In the genomic region with DNA sequence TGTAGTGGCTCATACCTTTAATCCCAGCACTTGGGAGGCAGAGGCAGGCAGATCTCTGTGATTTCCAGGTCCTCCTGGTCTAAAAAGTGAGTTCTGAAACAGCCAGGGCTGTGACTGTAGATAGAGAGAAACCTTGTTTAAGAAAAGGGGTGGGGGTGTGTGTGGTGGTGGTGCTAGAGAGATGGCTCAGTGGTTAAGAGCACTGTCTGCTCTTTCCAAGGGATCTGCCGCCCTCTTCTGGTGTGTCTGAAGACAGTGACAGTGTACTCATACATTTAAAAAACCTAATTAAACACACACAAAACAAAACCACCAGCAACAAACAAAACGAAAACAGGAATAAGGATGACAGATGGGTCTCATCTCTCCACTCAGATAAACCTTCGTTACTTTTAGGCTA, we compare ENCODE assay signal across 24 mouse cellular contexts. TPM values are rescaled to one million over a fixed set of nuclear protein-coding genes. Genes with fewer than 3 reads are reported as not detected.
DNase-seq lines count a peak whose midpoint lies in the region; ATAC-seq and TF ChIP-seq lines count a peak whose summit lies in the region.
"Had no signal": no experiment of that assay in that cellular context is flagged by ENCODE, and none has a peak within 500 bp of the region (broad histone marks: within the 10 kb centered on the region; RNA-seq: fewer than 3 reads in every experiment).

No protein-coding gene starts in this region.

- H3K9me3 ChIP-seq in heart, embryonic 11.5 days (replicated peaks; ENCODE audit: control insufficient read depth, low read length) = no peaks in the 10 kb centered on the region
- no peaks in the 10 kb centered on the region for H3K9me3 ChIP-seq in lung, postnatal 0 days (ENCODE audit: low read length)
- peaks cover 5% of the 10 kb centered on the region for H3K9me3 ChIP-seq in CH12.LX (replicated peaks; ENCODE audit: low read length)
- H3K9me3 ChIP-seq: heart, embryonic 10.5 days; heart, embryonic 15.5 days; hindbrain, embryonic 13.5 days had no signal

- TF ChIP-seq CTCF in heart, adult 2 months (IDR thresholded peaks at IDR 0.05) = peak; percentile 15; the same call in 1 of the 2 replicates
- peak; percentile 40 for TF ChIP-seq CTCF in layer of hippocampus, adult 2 months (conservative IDR thresholded peaks at IDR 0.05)
- peak; percentile 15; the same call in 1 of the 2 replicates for TF ChIP-seq CTCF in lung, postnatal 0 days (IDR thresholded peaks at IDR 0.05)
- peak in 1 of 2 experiments; percentile 53; a peak in 2 of 4 replicates for TF ChIP-seq CTCF in CH12.LX (conservative IDR thresholded peaks at IDR 0.05 in 1 of 2, IDR thresholded peaks at IDR 0.05 in 1 of 2; ENCODE audit: low read depth in 2 of 2, low read length in 2 of 2)

- in situ Hi-C loops in CH12.LX (cut with MboI; ENCODE audit: low pct_ligation_motif_present, low pct_unique_long_range_greater_than_20kb, low sequenced_read_pairs) = no loop called here

- no peak for ATAC-seq in heart, embryonic 11.5 days (replicated peaks; ENCODE audit: insufficient number of reproducible peaks, low FRiP score, low TSS enrichment)
- no peak for ATAC-seq in lung, postnatal 0 days
- ATAC-seq: forebrain, embryonic 16.5 days; hindbrain, postnatal 0 days had no signal

- H3K9ac ChIP-seq in heart, adult 2 months (ENCODE audit: low read depth, low read length) = no peak overlapping the region
- H3K9ac ChIP-seq in heart, embryonic 11.5 days (ENCODE audit: low read depth, low read length) = no peak overlapping the region
- no peak overlapping the region for H3K9ac ChIP-seq in lung, postnatal 0 days (replicated peaks; ENCODE audit: low read depth)
- no peak overlapping the region for H3K9ac ChIP-seq in CH12.LX (ENCODE audit: insufficient read depth, low read depth)
- H3K9ac ChIP-seq: embryonic facial prominence, embryonic 12.5 days; heart, embryonic 15.5 days; hindbrain, embryonic 13.5 days had no signal

- no peak overlapping the region for H3K4me2 ChIP-seq in heart, embryonic 11.5 days
- no peak overlapping the region for H3K4me2 ChIP-seq in lung, postnatal 0 days (replicated peaks; ENCODE audit: low read depth, low read length)
- H3K4me2 ChIP-seq in CH12.LX (ENCODE audit: insufficient read depth, low read depth, poor library complexity, severe bottlenecking) = no peak overlapping the region
- H3K4me2 ChIP-seq: embryonic facial prominence, embryonic 12.5 days; heart, embryonic 15.5 days; hindbrain, embryonic 13.5 days had no signal

- WGBS in heart, adult 2 months = 88% methylated on average over 3 of the region's 3 CpGs
- WGBS in heart, embryonic 11.5 days (ENCODE audit: insufficient replicate concordance) = 82% methylated on average over 3 of the region's 3 CpGs
- WGBS in lung, postnatal 0 days = 76% methylated on average over 3 of the region's 3 CpGs

- no peak overlapping the region for H3K27ac ChIP-seq in heart, adult 2 months
- H3K27ac ChIP-seq in heart, embryonic 11.5 days (ENCODE audit: low read depth, low read length) = no peak overlapping the region
- no peak overlapping the region for H3K27ac ChIP-seq in layer of hippocampus, adult 2 months
- H3K27ac ChIP-seq in lung, postnatal 0 days (ENCODE audit: low read length) = no peak overlapping the region
- no peak overlapping the region for H3K27ac ChIP-seq in CH12.LX (ENCODE audit: insufficient read depth, low read depth)
- H3K27ac ChIP-seq: embryonic facial prominence, embryonic 12.5 days; heart, embryonic 10.5 days; heart, embryonic 15.5 days; hindbrain, embryonic 13.5 days; hindbrain, postnatal 0 days had no signal

- intact Hi-C loops in heart, adult 2 months (cut with DNase I) = no loop called here

- DNase-seq in heart, adult 2 months = no peak
- no peak for DNase-seq in layer of hippocampus, adult 2 months (ENCODE audit: low spot score in 2 of 2)
- no peak for DNase-seq in layer of hippocampus, adult 9-11 months
- no peak for DNase-seq in lung, postnatal 0 days (ENCODE audit: low spot score)
- no peak for DNase-seq in lung, postnatal 4 days
- no peak for DNase-seq in CH12.LX (ENCODE audit: extremely low read depth)
- no peak for DNase-seq in natural killer cell, adult 2 months (ENCODE audit: low spot score in 2 of 2)
- DNase-seq: adrenal gland, postnatal 10 days; cerebellum, adult 11 months; cerebellum, adult 8-10 months; cerebellum, postnatal 14 days; gastrocnemius, postnatal 36 days; heart, adult 11 months; heart, postnatal 14 days had no signal

- H3K4me1 ChIP-seq in heart, adult 2 months (ENCODE audit: control insufficient read depth, insufficient read depth, low read length) = peaks cover 8% of the 10 kb centered on the region
- peaks cover 19% of the 10 kb centered on the region for H3K4me1 ChIP-seq in heart, embryonic 11.5 days (ENCODE audit: control insufficient read depth, insufficient read depth, low read length)
- peaks cover 9% of the 10 kb centered on the region; the same call in 1 of the 2 replicates for H3K4me1 ChIP-seq in lung, postnatal 0 days (ENCODE audit: insufficient read depth, low read depth, low read length)
- H3K4me1 ChIP-seq in CH12.LX (ENCODE audit: control insufficient read depth in 1 of 2, insufficient read depth in 2 of 2) = peaks cover 8 to 25% of the 10 kb centered on the region in 2 experiments

- no peaks in the 10 kb centered on the region for H3K79me2 ChIP-seq in heart, adult 2 months (replicated peaks; ENCODE audit: control insufficient read depth, insufficient read depth, low read length)
- H3K79me2 ChIP-seq in CH12.LX (replicated peaks; ENCODE audit: control insufficient read depth, extremely low read depth, insufficient read depth, poor library complexity, severe bottlenecking) = no peaks in the 10 kb centered on the region

- dilution Hi-C loops in CH12.LX (cut with MboI; ENCODE audit: extremely low pct_ligation_motif_present, extremely low pct_unique_long_range_greater_than_20kb, low sequenced_read_pairs) = no loop called here

- no peaks in the 10 kb centered on the region for H3K36me3 ChIP-seq in heart, adult 2 months (ENCODE audit: control insufficient read depth, insufficient read depth, low read length)
- 0 out of 2 replicates have a peak, but pooled peaks cover 3% of the 10 kb centered on the region for H3K36me3 ChIP-seq in heart, embryonic 11.5 days (ENCODE audit: control insufficient read depth, insufficient read depth, low read length)
- no peaks in the 10 kb centered on the region for H3K36me3 ChIP-seq in lung, postnatal 0 days (ENCODE audit: insufficient read depth, low read length)
- H3K36me3 ChIP-seq in CH12.LX (replicated peaks in 1 of 2; ENCODE audit: control insufficient read depth in 1 of 2, insufficient read depth in 1 of 2, low read length in 1 of 2) = no peaks in the 10 kb centered on the region
- H3K36me3 ChIP-seq: hindbrain, embryonic 13.5 days had no signal

- no peak overlapping the region for H3K4me3 ChIP-seq in heart, adult 2 months
- no peak overlapping the region for H3K4me3 ChIP-seq in heart, embryonic 11.5 days (ENCODE audit: low read depth, low read length)
- no peak overlapping the region for H3K4me3 ChIP-seq in layer of hippocampus, adult 2 months
- H3K4me3 ChIP-seq in lung, postnatal 0 days (ENCODE audit: low read depth, low read length) = no peak overlapping the region
- no peak overlapping the region for H3K4me3 ChIP-seq in CH12.LX (replicated peaks in 1 of 3; ENCODE audit: low read depth in 2 of 3, low read length in 2 of 3, poor library complexity in 1 of 3)
- H3K4me3 ChIP-seq: embryonic facial prominence, embryonic 12.5 days; heart, embryonic 10.5 days; heart, embryonic 15.5 days; hindbrain, embryonic 13.5 days had no signal

- no peak for TF ChIP-seq POLR2A in heart, adult 2 months (IDR thresholded peaks at IDR 0.05; ENCODE audit: insufficient read depth, low read depth, low read length)
- no peak for TF ChIP-seq POLR2A in CH12.LX (IDR thresholded peaks at IDR 0.05; ENCODE audit: low read depth, low read length)

- TF ChIP-seq EP300 in heart, adult 2 months (IDR thresholded peaks at IDR 0.05; ENCODE audit: insufficient read depth, low read depth, low read length) = no peak
- TF ChIP-seq EP300 in lung, postnatal 0 days (IDR thresholded peaks at IDR 0.05) = no peak
- TF ChIP-seq EP300 in CH12.LX (IDR thresholded peaks at IDR 0.05; ENCODE audit: low read length) = no peak

- H3K27me3 ChIP-seq in heart, adult 2 months (ENCODE audit: control insufficient read depth, insufficient read depth, low read length) = no peaks in the 10 kb centered on the region
- H3K27me3 ChIP-seq in heart, embryonic 11.5 days (ENCODE audit: control insufficient read depth, insufficient read depth, low read length) = no peaks in the 10 kb centered on the region
- no peaks in the 10 kb centered on the region for H3K27me3 ChIP-seq in lung, postnatal 0 days (replicated peaks; ENCODE audit: insufficient read depth, low read length)
- H3K27me3 ChIP-seq in CH12.LX (replicated peaks) = peaks cover 1% of the 10 kb centered on the region
- H3K27me3 ChIP-seq: embryonic facial prominence, embryonic 12.5 days; heart, embryonic 15.5 days had no signal

- peak; percentile 50 for TF ChIP-seq RAD21 in CH12.LX (IDR thresholded peaks at IDR 0.05; ENCODE audit: low read depth, low read length)

TF ChIP-seq in CH12.LX, 34 proteins besides CTCF, POLR2A, EP300 and RAD21:
- TF ChIP-seq E2F4 (IDR thresholded peaks at IDR 0.05; ENCODE audit: insufficient replicate concordance, low read depth, low read length) = no peak
- TF ChIP-seq MXI1 (IDR thresholded peaks at IDR 0.05; ENCODE audit: low read depth, low read length) = no peak
- TF ChIP-seq SMC3 (IDR thresholded peaks at IDR 0.05; ENCODE audit: low read depth, low read length) = peak; percentile 38

RNA-seq across cellular contexts. Expression of a gene that starts 11.7 kb away (rescaled TPM):
- total RNA-seq in heart, adult 2 months (2021) = 1 to 10 TPM; 6.3 to 7.9 TPM
- polyA plus RNA-seq in heart, adult 2 months (2012; rRNA removed) = 11.6 and 11.9 TPM in 2 replicates
- polyA plus RNA-seq in heart, embryonic 11.5 days (2014; fragmentation: Nextera tagmentation; extraction: Ambion mirVana) = 21.8 and 23.0 TPM in 2 replicates
- total RNA-seq in layer of hippocampus, adult 2 months (2021) = 1 to 10 TPM; 4.7 to 5.4 TPM
- 10.4 and 11.1 TPM in 2 replicates for polyA plus RNA-seq in lung, postnatal 0 days (2015; fragmentation: Nextera tagmentation; extraction: Ambion mirVana)
- total RNA-seq in CH12.LX (2012; rRNA removed) (not detected in 2 replicates), CH12.LX (2014; rRNA removed) (not detected in 2 replicates)
- polyA plus RNA-seq in CH12.LX (2012; ENCODE audit: insufficient read length, low read depth) = not detected in 2 replicates
- total RNA-seq: common myeloid progenitor, adult 5-6 weeks; hematopoietic stem cell, adult 5-6 weeks; MEL had no signal

RNA-seq across cellular contexts. Expression of a gene that starts 27.2 kb away (rescaled TPM):
- total RNA-seq in heart, adult 2 months (2021) = under 1 TPM; 0.77 to 0.89 TPM
- polyA plus RNA-seq in heart, adult 2 months (2012; rRNA removed) = 1.1 TPM in 2 replicates
- polyA plus RNA-seq in heart, embryonic 11.5 days (2014; fragmentation: Nextera tagmentation; extraction: Ambion mirVana) = 0.84 and 1.4 TPM in 2 replicates
- under 1 TPM; 0.36 to 0.42 TPM for total RNA-seq in layer of hippocampus, adult 2 months (2021)
- polyA plus RNA-seq in lung, postnatal 0 days (2015; fragmentation: Nextera tagmentation; extraction: Ambion mirVana) = 4.6 and 5.9 TPM in 2 replicates
- total RNA-seq in CH12.LX (2012; rRNA removed) = 0.13 and 0.17 TPM in 2 replicates
- total RNA-seq in CH12.LX (2014; rRNA removed) = 0.18 and 0.32 TPM in 2 replicates
- polyA plus RNA-seq in CH12.LX (2012; ENCODE audit: insufficient read length, low read depth) = 1.0 TPM in 2 replicates
- total RNA-seq: MEL had no signal

Comparison
In these comparisons a context has a peak if more than half of its experiments do, and no peak if none do; other contexts are left out.
1. RNA of a gene that starts 11.7 kb away (polyA plus RNA-seq): 21.8 to 23.0 TPM in heart, embryonic 11.5 days, 11.6 to 11.9 TPM in heart, adult 2 months and 10.4 to 11.1 TPM in lung, postnatal 0 days; not detected in CH12.LX; every median in the first group is over 10 times any median in the second.